Mouse (Mus musculus) brain, embryonic 14.5 days (tissue): Measurements from ENCODE around the gene Afmid.

Source experiments
- CTCF ChIP-seq: fragments of 200-500 bp; IDR thresholded peaks from 2 replicates; pipeline ENCODE4 v1.5.1; 2012; ENCODE audit warnings: inconsistent platforms, mild to moderate bottlenecking, moderate library complexity, borderline replicate concordance; ENCODE audit not compliant: insufficient read depth, insufficient read length; ENCODE audit errors: extremely low read depth
- POLR2A ChIP-seq: fragments of 200-500 bp; IDR thresholded peaks from 2 replicates; pipeline ENCODE4 v1.6.1; 2012; ENCODE audit warnings: mild to moderate bottlenecking, inconsistent platforms, borderline replicate concordance; ENCODE audit not compliant: poor library complexity, insufficient read depth, insufficient read length, severe bottlenecking; ENCODE audit errors: extremely low read depth

DNA sequence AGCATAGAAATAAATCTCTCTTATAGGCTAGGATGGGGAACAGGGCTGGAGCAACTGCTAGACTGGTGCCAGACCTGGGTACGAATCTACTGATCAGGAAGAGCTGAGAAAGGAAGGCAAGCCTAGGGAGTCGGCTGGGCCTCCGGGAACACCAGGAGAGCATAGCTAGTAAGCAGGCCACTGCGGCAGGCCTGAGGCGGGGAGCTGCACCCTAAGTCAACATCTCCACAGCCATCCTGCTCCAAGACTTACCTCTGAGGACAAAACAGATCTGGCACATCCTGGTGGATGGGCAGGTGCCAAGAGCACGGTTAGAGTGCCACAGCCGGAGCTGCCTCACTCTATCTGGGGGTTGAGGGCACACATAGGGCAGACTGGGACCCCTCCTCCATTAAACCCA lies 5.6 kb upstream of the Afmid start:
- TF ChIP-seq CTCF (no peak), POLR2A (no peak)
